Mouse (Mus musculus): ENCODE results near the gene Eipr1. TPM values are rescaled to one million over a fixed set of nuclear protein-coding genes. Genes with fewer than 3 reads are reported as not detected.

The Eipr1 gene
- polyA plus RNA-seq, 1 experiment from 2014 or later = 24.9 TPM

GRCm38 (mm10) chr12:28817891-28818290 lies 66.3 kb downstream of the Eipr1 start:
- peaks cover 11% of the 10 kb centered on the region for H3K4me1 ChIP-seq (ENCODE audit: control insufficient read depth, insufficient read depth, low read length)
- WGBS = 26% methylated on average over 3 of the region's 3 CpGs
- H3K27ac ChIP-seq (ENCODE audit: low read length) = no peak overlapping the region
- no peak for ATAC-seq (replicated peaks; ENCODE audit: extremely low read depth, insufficient read depth, low FRiP score)
- H3K4me2 ChIP-seq (ENCODE audit: low read depth, low read length) = no peak overlapping the region
- no peaks in the 10 kb centered on the region for H3K27me3 ChIP-seq (ENCODE audit: control insufficient read depth, insufficient read depth, low read length)
- H3K9me3 ChIP-seq (replicated peaks; ENCODE audit: control insufficient read depth, low read length) = no peaks in the 10 kb centered on the region
- no peak overlapping the region for H3K4me3 ChIP-seq (ENCODE audit: low read length)
- no peak overlapping the region for H3K9ac ChIP-seq (ENCODE audit: low read length)
- no peaks in the 10 kb centered on the region for H3K36me3 ChIP-seq (ENCODE audit: control insufficient read depth, insufficient read depth)

GRCm38 (mm10) chr12:28823518-28823917 lies 71.9 kb downstream of the Eipr1 start:
- no peak for ATAC-seq (replicated peaks; ENCODE audit: extremely low read depth, insufficient read depth, low FRiP score)
- no peak overlapping the region for H3K9ac ChIP-seq (ENCODE audit: low read length)
- H3K4me1 ChIP-seq (ENCODE audit: control insufficient read depth, insufficient read depth, low read length) = no peaks in the 10 kb centered on the region
- H3K27ac ChIP-seq (ENCODE audit: low read length) = no peak overlapping the region
- no peaks in the 10 kb centered on the region for H3K27me3 ChIP-seq (ENCODE audit: control insufficient read depth, insufficient read depth, low read length)
- H3K4me2 ChIP-seq (ENCODE audit: low read depth, low read length) = no peak overlapping the region
- no peak overlapping the region for H3K4me3 ChIP-seq (ENCODE audit: low read length)
- H3K9me3 ChIP-seq (replicated peaks; ENCODE audit: control insufficient read depth, low read length) = no peaks in the 10 kb centered on the region
- no peaks in the 10 kb centered on the region for H3K36me3 ChIP-seq (ENCODE audit: control insufficient read depth, insufficient read depth)
- WGBS = 91% methylated on average over 7 of the region's 7 CpGs

- Histone ChIP-seq H3K36me3 (ENCODE audit: control insufficient read depth, insufficient read depth) (no peaks in the 10 kb centered on the region), H3K27me3 (ENCODE audit: control insufficient read depth, insufficient read depth, low read length) (no peaks in the 10 kb centered on the region), H3K9me3 (replicated peaks; ENCODE audit: control insufficient read depth, low read length) (no peaks in the 10 kb centered on the region), H3K27ac (ENCODE audit: low read length) (no peak overlapping the region), H3K4me2 (ENCODE audit: low read depth, low read length) (no peak overlapping the region), H3K9ac (ENCODE audit: low read length) (no peak overlapping the region), H3K4me1 (ENCODE audit: control insufficient read depth, insufficient read depth, low read length) (no peaks in the 10 kb centered on the region), H3K4me3 (ENCODE audit: low read length) (no peak overlapping the region)
- no peak for ATAC-seq (replicated peaks; ENCODE audit: extremely low read depth, insufficient read depth, low FRiP score)
- WGBS = 67% methylated on average over 3 of the region's 3 CpGs
Observed at GRCm38 (mm10) chr12:28829502-28829901, 77.9 kb downstream of the Eipr1 start.

GRCm38 (mm10) chr12:28830471-28830870 lies 78.9 kb downstream of the Eipr1 start:
- Histone ChIP-seq H3K9ac (ENCODE audit: low read length) (no peak overlapping the region), H3K27me3 (ENCODE audit: control insufficient read depth, insufficient read depth, low read length) (no peaks in the 10 kb centered on the region), H3K36me3 (ENCODE audit: control insufficient read depth, insufficient read depth) (no peaks in the 10 kb centered on the region), H3K4me1 (ENCODE audit: control insufficient read depth, insufficient read depth, low read length) (no peaks in the 10 kb centered on the region), H3K27ac (ENCODE audit: low read length) (no peak overlapping the region), H3K4me3 (ENCODE audit: low read length) (no peak overlapping the region), H3K9me3 (replicated peaks; ENCODE audit: control insufficient read depth, low read length) (no peaks in the 10 kb centered on the region), H3K4me2 (ENCODE audit: low read depth, low read length) (no peak overlapping the region)
- WGBS = 75% methylated on average over 3 of the region's 3 CpGs
- ATAC-seq (replicated peaks; ENCODE audit: extremely low read depth, insufficient read depth, low FRiP score) = no peak

- Histone ChIP-seq H3K36me3 (ENCODE audit: control insufficient read depth, insufficient read depth) (no peaks in the 10 kb centered on the region), H3K4me2 (ENCODE audit: low read depth, low read length) (no peak overlapping the region), H3K9me3 (replicated peaks; ENCODE audit: control insufficient read depth, low read length) (no peaks in the 10 kb centered on the region), H3K4me1 (ENCODE audit: control insufficient read depth, insufficient read depth, low read length) (no peaks in the 10 kb centered on the region), H3K27me3 (ENCODE audit: control insufficient read depth, insufficient read depth, low read length) (no peaks in the 10 kb centered on the region), H3K4me3 (ENCODE audit: low read length) (no peak overlapping the region), H3K9ac (ENCODE audit: low read length) (no peak overlapping the region), H3K27ac (ENCODE audit: low read length) (no peak overlapping the region)
- WGBS = 25% methylated on average over 7 of the region's 7 CpGs
- no peak; the same call in 1 of the 2 replicates for ATAC-seq (replicated peaks; ENCODE audit: extremely low read depth, insufficient read depth, low FRiP score)
Observed at GRCm38 (mm10) chr12:28831066-28831733, 79.6 kb downstream of the Eipr1 start.

- no peaks in the 10 kb centered on the region for H3K36me3 ChIP-seq (ENCODE audit: control insufficient read depth, insufficient read depth)
- WGBS = 57% methylated on average over 6 of the region's 6 CpGs
- ATAC-seq (replicated peaks; ENCODE audit: extremely low read depth, insufficient read depth, low FRiP score) = 0 out of 2 replicates have a peak, but pooled peaks have one; percentile 9
- H3K4me3 ChIP-seq (ENCODE audit: low read length) = no peak overlapping the region
- H3K4me2 ChIP-seq (ENCODE audit: low read depth, low read length) = no peak overlapping the region
- H3K9me3 ChIP-seq (replicated peaks; ENCODE audit: control insufficient read depth, low read length) = no peaks in the 10 kb centered on the region
- no peaks in the 10 kb centered on the region for H3K27me3 ChIP-seq (ENCODE audit: control insufficient read depth, insufficient read depth, low read length)
- H3K27ac ChIP-seq (ENCODE audit: low read length) = no peak overlapping the region; the same call in 1 of the 2 replicates
- H3K9ac ChIP-seq (ENCODE audit: low read length) = no peak overlapping the region
- no peaks in the 10 kb centered on the region for H3K4me1 ChIP-seq (ENCODE audit: control insufficient read depth, insufficient read depth, low read length)
Observed at GRCm38 (mm10) chr12:28834266-28834665, 82.7 kb downstream of the Eipr1 start.

- H3K4me2 ChIP-seq (ENCODE audit: low read depth, low read length) = no peak overlapping the region
- H3K9ac ChIP-seq (ENCODE audit: low read length) = no peak overlapping the region
- no peaks in the 10 kb centered on the region for H3K4me1 ChIP-seq (ENCODE audit: control insufficient read depth, insufficient read depth, low read length)
- H3K27me3 ChIP-seq (ENCODE audit: control insufficient read depth, insufficient read depth, low read length) = no peaks in the 10 kb centered on the region
- H3K9me3 ChIP-seq (replicated peaks; ENCODE audit: control insufficient read depth, low read length) = no peaks in the 10 kb centered on the region
- no peak overlapping the region for H3K4me3 ChIP-seq (ENCODE audit: low read length)
- no peaks in the 10 kb centered on the region for H3K36me3 ChIP-seq (ENCODE audit: control insufficient read depth, insufficient read depth)
- H3K27ac ChIP-seq (ENCODE audit: low read length) = no peak overlapping the region
- ATAC-seq (replicated peaks; ENCODE audit: extremely low read depth, insufficient read depth, low FRiP score) = no peak
- 82% methylated on average over 3 of the region's 3 CpGs for WGBS
Observed at GRCm38 (mm10) chr12:28835683-28836082, 84.1 kb downstream of the Eipr1 start.

- H3K9ac ChIP-seq (ENCODE audit: low read length) = no peak overlapping the region
- no peak for ATAC-seq (replicated peaks; ENCODE audit: extremely low read depth, insufficient read depth, low FRiP score)
- H3K4me2 ChIP-seq (ENCODE audit: low read depth, low read length) = no peak overlapping the region
- whole genome bisulfite sequencing = 74% methylated on average over 4 of the region's 4 CpGs
- no peak overlapping the region for H3K4me3 ChIP-seq (ENCODE audit: low read length)
- no peak overlapping the region for H3K27ac ChIP-seq (ENCODE audit: low read length)
- H3K36me3 ChIP-seq (ENCODE audit: control insufficient read depth, insufficient read depth) = no peaks in the 10 kb centered on the region
- H3K4me1 ChIP-seq (ENCODE audit: control insufficient read depth, insufficient read depth, low read length) = no peaks in the 10 kb centered on the region
- H3K9me3 ChIP-seq (replicated peaks; ENCODE audit: control insufficient read depth, low read length) = no peaks in the 10 kb centered on the region
- no peaks in the 10 kb centered on the region for H3K27me3 ChIP-seq (ENCODE audit: control insufficient read depth, insufficient read depth, low read length)
Observed at GRCm38 (mm10) chr12:28838268-28838667, 86.7 kb downstream of the Eipr1 start.

- Histone ChIP-seq H3K36me3 (ENCODE audit: control insufficient read depth, insufficient read depth) (no peaks in the 10 kb centered on the region), H3K9ac (ENCODE audit: low read length) (no peak overlapping the region), H3K4me2 (ENCODE audit: low read depth, low read length) (no peak overlapping the region), H3K4me1 (ENCODE audit: control insufficient read depth, insufficient read depth, low read length) (no peaks in the 10 kb centered on the region), H3K9me3 (replicated peaks; ENCODE audit: control insufficient read depth, low read length) (no peaks in the 10 kb centered on the region), H3K27ac (ENCODE audit: low read length) (no peak overlapping the region), H3K4me3 (ENCODE audit: low read length) (no peak overlapping the region), H3K27me3 (ENCODE audit: control insufficient read depth, insufficient read depth, low read length) (no peaks in the 10 kb centered on the region)
- 54% methylated on average over 7 of the region's 7 CpGs for WGBS
- ATAC-seq (replicated peaks; ENCODE audit: extremely low read depth, insufficient read depth, low FRiP score) = no peak
Observed at GRCm38 (mm10) chr12:28838971-28839370, 87.4 kb downstream of the Eipr1 start.
